Mouse (Mus musculus): ENCODE data around the gene Etv1. TPM values are rescaled to one million over a fixed set of nuclear protein-coding genes. Genes with fewer than 3 reads are reported as not detected.
"Not testable (repeated sequence)": the region's sequence is repeated elsewhere in the genome, so short reads cannot be mapped to it uniquely, and the experiment has no call there.

The Etv1 gene
- total and polyA plus RNA-seq, 3 experiments = 18.9 to 64.9 (median 62.0) TPM

- DNase-seq = no peak
These were observed 39.1 kb downstream of the Etv1 start for GRCm38 (mm10) chr12:38818320-38818719.

GRCm38 (mm10) chr12:38820642-38821041 lies 41.5 kb downstream of the Etv1 start:
- DNase-seq = no peak

- DNase-seq = no peak
These were observed 45.2 kb downstream of the Etv1 start for GRCm38 (mm10) chr12:38824405-38824804.

- no peak for DNase-seq
These were observed 53.8 kb downstream of the Etv1 start for GRCm38 (mm10) chr12:38832981-38833380.

- no peak for DNase-seq
These were observed 55.4 kb downstream of the Etv1 start for GRCm38 (mm10) chr12:38834581-38834980.

- DNase-seq = not testable (repeated sequence)
These were observed 55.8 kb downstream of the Etv1 start for GRCm38 (mm10) chr12:38834986-38835385.

GRCm38 (mm10) chr12:38843801-38844295 lies 64.7 kb downstream of the Etv1 start:
- DNase-seq = no peak

- no peak for DNase-seq
These were observed 68.5 kb downstream of the Etv1 start for GRCm38 (mm10) chr12:38847500-38848261.

GRCm38 (mm10) chr12:38849994-38850393 lies 70.8 kb downstream of the Etv1 start:
- no peak for DNase-seq

GRCm38 (mm10) chr12:38854274-38854673 lies 75.1 kb downstream of the Etv1 start:
- DNase-seq = no peak

- DNase-seq = no peak
These were observed 75.6 kb downstream of the Etv1 start for GRCm38 (mm10) chr12:38854751-38855150.

GRCm38 (mm10) chr12:38859675-38860074 lies 80.5 kb downstream of the Etv1 start:
- no peak for DNase-seq

- no peak for DNase-seq
These were observed 81.3 kb downstream of the Etv1 start for GRCm38 (mm10) chr12:38860168-38861115.

GRCm38 (mm10) chr12:38863395-38863794 lies 84.2 kb downstream of the Etv1 start:
- DNase-seq = no peak

- DNase-seq = no peak
These were observed 85.0 kb downstream of the Etv1 start for GRCm38 (mm10) chr12:38863982-38864828.

- DNase-seq = peak; percentile 68
These were observed 95.4 kb downstream of the Etv1 start for GRCm38 (mm10) chr12:38874470-38874995.

- DNase-seq = peak; percentile 57
These were observed 125.3 kb downstream of the Etv1 start for GRCm38 (mm10) chr12:38904516-38904915.

GRCm38 (mm10) chr12:38906314-38906713 lies 127.1 kb downstream of the Etv1 start:
- no peak for DNase-seq

GRCm38 (mm10) chr12:38906812-38907211 lies 127.6 kb downstream of the Etv1 start:
- peak; percentile 44 for DNase-seq

- no peak for DNase-seq
These were observed 129.8 kb downstream of the Etv1 start for GRCm38 (mm10) chr12:38908947-38909346.

Measured in adrenal gland, adult 2 months (tissue).